Mouse (Mus musculus) fibroblast of lung, adult 2 months (primary cell): Measurements from ENCODE around the gene Aamdc.

ENCODE experiments used
- DNase-seq: peaks from one replicate; pipeline ENCODE4 v3.0.0-alpha.2; 2011; ENCODE audit warnings: low read depth

The Aamdc gene

GRCm38 (mm10) chr7:97500555-97501209 is 78.6 kb downstream of the Aamdc start:
- no peak for DNase-seq
